Mouse (Mus musculus) cerebellum, adult 2 months (tissue): Measurements from ENCODE around the gene Cask.

Source experiments
- CTCF ChIP-seq: fragments of 200-500 bp; IDR thresholded peaks from 2 replicates; pipeline ENCODE4 v1.5.1; 2011; ENCODE audit warnings: low read depth, mild to moderate bottlenecking, control low read depth, low read length, moderate library complexity, borderline replicate concordance; ENCODE audit not compliant: insufficient read depth
- POLR2A ChIP-seq: fragments of 200-500 bp; IDR thresholded peaks from 2 replicates; pipeline ENCODE4 v1.6.1; 2011; ENCODE audit warnings: low read length, control low read depth, borderline replicate concordance; ENCODE audit not compliant: insufficient read depth

DNA sequence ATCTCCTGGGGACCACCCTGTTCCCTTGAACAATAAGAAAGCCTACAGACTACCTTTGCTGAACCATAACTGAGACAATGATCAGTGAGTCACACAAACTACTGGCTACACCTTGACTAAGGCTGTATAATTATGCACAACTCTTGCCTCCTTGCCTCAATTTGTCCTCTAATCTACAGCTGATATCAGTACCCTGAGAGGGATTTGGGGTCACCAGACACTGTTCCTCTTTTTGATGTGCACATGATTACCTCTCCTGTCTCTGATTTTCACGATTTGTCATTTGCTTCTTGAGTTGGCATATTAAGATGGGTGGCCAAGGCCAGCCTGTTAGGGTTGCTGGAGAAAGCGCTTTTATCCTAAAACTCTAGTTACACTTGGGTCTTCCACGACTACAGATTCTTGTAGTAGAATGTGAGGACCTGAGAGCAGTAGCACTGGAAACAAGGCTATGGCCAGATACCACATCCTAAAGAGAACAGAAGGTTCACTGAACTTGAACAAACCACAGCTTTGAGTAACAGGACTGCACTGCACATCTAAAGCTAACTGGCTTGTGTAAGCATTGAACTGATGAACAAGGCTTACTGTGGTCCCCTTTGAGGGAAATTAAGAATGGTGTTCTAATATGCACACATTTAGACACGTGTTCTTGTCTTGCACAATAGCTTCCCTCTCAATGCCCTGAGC is 191.8 kb downstream of the Cask start:
- TF ChIP-seq CTCF (no peak), POLR2A (no peak)
